Mouse (Mus musculus) cerebellum, adult 2 months (tissue): Measurements from ENCODE around the gene Cacng6. TPM values are rescaled to one million over a fixed set of nuclear protein-coding genes. Genes with fewer than 3 reads are reported as not detected.
A peak's percentile ranks its signal among the peaks of the same experiment; 100 is the strongest.

Experiments
- DNase-seq, 2 experiments: peaks; one replicate each; pipeline ENCODE4 v3.0.0; 2021
- H3K27ac ChIP-seq: fragments of 200-500 bp; 2 replicates; pipeline ENCODE4 v1.5.1; 2012; ENCODE audit warnings: low read length, control low read depth, inconsistent platforms; ENCODE audit not compliant: insufficient read depth
- H3K27me3 ChIP-seq: fragments of 200-500 bp; 2 replicates; pipeline ENCODE4 v1.6.1; 2012; ENCODE audit warnings: inconsistent platforms, mild to moderate bottlenecking, low read length, moderate library complexity; ENCODE audit not compliant: control insufficient read depth, insufficient read depth
- H3K4me1 ChIP-seq: fragments of 200-500 bp; 2 replicates; pipeline ENCODE4 v1.6.1; 2011; ENCODE audit warnings: low read length; ENCODE audit not compliant: control insufficient read depth, insufficient read depth
- H3K4me3 ChIP-seq: fragments of 200-500 bp; replicated peaks from 2 replicates; pipeline ENCODE3; 2011; ENCODE audit warnings: mild to moderate bottlenecking, low read depth, low read length, control low read depth; ENCODE audit not compliant: insufficient read depth
- CTCF ChIP-seq: fragments of 200-500 bp; IDR thresholded peaks from 2 replicates; pipeline ENCODE4 v1.5.1; 2011; ENCODE audit warnings: low read depth, mild to moderate bottlenecking, control low read depth, low read length, moderate library complexity, borderline replicate concordance; ENCODE audit not compliant: insufficient read depth
- POLR2A ChIP-seq: fragments of 200-500 bp; IDR thresholded peaks from 2 replicates; pipeline ENCODE4 v1.6.1; 2011; ENCODE audit warnings: low read length, control low read depth, borderline replicate concordance; ENCODE audit not compliant: insufficient read depth
- WGBS: fragments of 180-500 bp; shearing (Covaris S2); methylation state at CpG from one replicate; pipeline ENCODE4 v1.1.7; 2018; 5-methylcytosine and 5-hydroxymethylcytosine counted together
- polyA plus RNA-seq: library from polyadenylated mRNA; depleted of rRNA; stranded (reverse); fragments of >200 nt; gene quantifications from 2 replicates; pipeline ENCODE4 v1.2.3, GENCODE M21; 2012

Cacng6 gene
- polyA plus RNA-seq, 1 experiment: 0.13 TPM

- no peaks in the 10 kb centered on the region for H3K4me1 ChIP-seq
- no peak for DNase-seq
- no peaks in the 10 kb centered on the region for H3K27me3 ChIP-seq
- 58% methylated on average over 11 of the region's 11 CpGs for WGBS
- TF ChIP-seq POLR2A: no peak
- TF ChIP-seq CTCF: peak; percentile 21; the same call in 1 of the 2 replicates
- H3K27ac ChIP-seq: no peak overlapping the region
- H3K4me3 ChIP-seq: no peak overlapping the region
Measured at GRCm38 (mm10) chr7:3453486-3454183, 29.6 kb downstream of the Cacng6 start.

DNA sequence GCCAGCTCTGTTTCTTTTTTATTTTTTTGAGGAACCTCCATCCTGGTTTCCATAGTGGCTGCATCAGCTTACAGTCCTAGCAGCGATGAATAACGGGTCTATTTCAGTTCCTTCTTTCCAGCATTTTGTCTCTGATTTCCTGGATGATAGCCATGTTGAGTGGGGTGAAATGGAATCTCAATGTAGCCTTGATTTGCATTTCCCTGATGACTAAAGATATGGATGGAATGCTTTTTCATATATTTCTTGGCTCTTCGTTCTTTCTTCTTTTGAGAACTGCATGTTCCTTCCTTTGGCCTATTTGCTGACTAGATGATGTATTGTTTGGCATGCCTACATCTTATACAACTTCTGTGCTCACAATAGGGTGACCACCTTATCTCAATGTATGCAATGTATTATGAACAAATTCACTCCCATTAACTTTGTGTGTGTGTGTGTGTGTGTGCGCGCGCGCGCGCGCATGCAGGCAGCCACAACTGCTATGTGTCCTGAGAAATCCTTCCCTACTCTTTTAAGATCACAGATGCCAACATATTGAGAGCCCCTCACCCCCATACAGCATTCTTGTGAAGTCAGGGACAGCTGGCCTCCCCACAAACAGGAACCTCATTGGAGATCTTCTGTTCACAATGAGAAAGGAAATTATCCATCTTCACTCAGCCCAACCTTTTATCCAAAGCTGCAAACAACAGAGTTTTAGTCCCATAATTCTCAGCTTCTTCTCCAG, 33.3 kb downstream of the Cacng6 start:
- no peak overlapping the region for H3K4me3 ChIP-seq
- H3K27ac ChIP-seq: no peak overlapping the region
- TF ChIP-seq POLR2A: no peak
- TF ChIP-seq CTCF: no peak
- no peaks in the 10 kb centered on the region for H3K4me1 ChIP-seq
- no peaks in the 10 kb centered on the region for H3K27me3 ChIP-seq
- no peak for DNase-seq
- 89% methylated on average over 10 of the region's 10 CpGs for WGBS

DNA sequence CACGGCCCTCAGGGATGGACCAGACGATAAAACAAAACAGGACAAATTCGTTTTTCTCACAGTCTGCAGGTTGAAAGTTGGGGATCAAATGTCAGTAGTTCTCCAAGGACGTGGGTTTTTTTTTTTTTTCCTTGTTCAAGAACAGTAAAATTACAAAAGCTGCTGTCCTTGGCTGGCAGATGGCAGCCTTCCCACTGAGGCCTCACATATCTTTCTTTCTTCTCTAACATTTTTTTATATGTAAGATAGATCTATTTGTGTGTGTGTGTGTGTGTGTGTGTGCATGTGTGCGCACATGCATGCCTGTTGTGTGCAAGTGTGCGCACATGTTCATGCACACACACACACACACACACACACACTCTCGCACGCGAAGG, 33.8 kb downstream of the Cacng6 start:
- TF ChIP-seq POLR2A (no peak), CTCF (no peak)
- no peak for DNase-seq
- no peak overlapping the region for H3K4me3 ChIP-seq
- H3K4me1 ChIP-seq: no peaks in the 10 kb centered on the region
- 78% methylated on average over 9 of the region's 9 CpGs for WGBS
- no peak overlapping the region for H3K27ac ChIP-seq
- no peaks in the 10 kb centered on the region for H3K27me3 ChIP-seq

DNA sequence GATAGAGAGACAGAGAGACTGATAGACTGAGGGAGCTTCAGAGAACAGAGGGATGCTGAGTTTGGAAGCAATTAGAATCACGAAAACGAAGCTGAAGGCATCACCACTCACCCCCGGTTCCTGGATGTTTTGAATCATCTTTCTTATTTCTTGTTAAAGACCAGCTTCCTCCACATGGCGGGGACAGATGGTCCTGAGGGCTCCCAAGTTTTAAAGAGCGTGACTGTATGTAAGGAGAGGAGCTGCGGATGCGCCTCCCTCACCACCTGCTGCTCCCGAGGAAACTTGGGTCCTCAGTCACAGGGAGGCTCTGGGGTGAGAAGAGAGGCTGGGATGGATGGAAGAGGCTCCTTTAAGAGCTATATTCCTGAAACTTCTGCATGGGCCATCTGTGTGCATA, 36.3 kb downstream of the Cacng6 start:
- H3K4me1 ChIP-seq: no peaks in the 10 kb centered on the region
- H3K27me3 ChIP-seq: no peaks in the 10 kb centered on the region
- H3K27ac ChIP-seq: no peak overlapping the region
- 62% methylated on average over 8 of the region's 8 CpGs for WGBS
- no peak for TF ChIP-seq POLR2A
- TF ChIP-seq CTCF: no peak
- DNase-seq: no peak
- no peak overlapping the region for H3K4me3 ChIP-seq

DNA sequence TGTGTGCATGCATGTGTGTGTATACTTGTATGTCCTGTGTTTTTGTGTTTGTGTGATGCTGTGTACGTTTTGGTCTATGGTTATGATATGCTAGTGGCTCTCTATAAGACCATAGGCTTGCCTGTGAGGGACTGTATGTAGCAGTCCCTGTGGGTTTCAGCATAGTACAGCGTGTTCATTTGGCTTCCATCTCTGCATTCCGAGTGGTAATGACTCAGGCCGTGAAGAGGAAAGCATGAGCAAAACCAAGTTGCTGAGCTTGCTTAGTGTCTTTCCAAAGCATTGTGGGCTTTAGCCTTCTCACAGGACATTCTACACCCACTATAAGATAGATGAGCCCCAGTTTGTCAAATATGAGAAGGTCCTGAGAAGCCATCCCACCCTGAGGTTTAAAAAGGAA, 39.3 kb downstream of the Cacng6 start:
- no peaks in the 10 kb centered on the region for H3K4me1 ChIP-seq
- H3K4me3 ChIP-seq: no peak overlapping the region
- no peaks in the 10 kb centered on the region for H3K27me3 ChIP-seq
- no peak for TF ChIP-seq POLR2A
- TF ChIP-seq CTCF: no peak
- H3K27ac ChIP-seq: no peak overlapping the region
- 68% methylated on average over 4 of the region's 4 CpGs for WGBS
- no peak for DNase-seq

DNA sequence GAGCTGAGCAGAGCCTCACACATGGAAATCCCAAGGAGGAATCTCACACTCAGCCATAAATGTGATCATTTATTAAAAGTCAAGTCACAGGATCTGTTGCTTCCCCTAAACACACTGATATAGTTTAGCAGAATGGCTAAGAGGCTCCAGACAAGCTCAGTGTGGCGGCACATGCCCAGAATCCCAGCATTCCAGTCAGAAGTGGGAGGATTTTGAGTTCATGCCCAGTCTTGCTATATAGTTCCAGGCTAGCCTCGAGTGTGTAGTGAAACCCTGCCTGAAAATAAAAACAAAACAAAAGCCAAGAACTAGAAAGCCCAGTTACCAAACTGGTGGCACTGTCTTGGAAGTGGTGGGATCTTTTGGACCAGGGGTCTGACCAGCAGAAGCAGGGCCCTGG, 44.6 kb downstream of the Cacng6 start:
- no peak for TF ChIP-seq POLR2A
- TF ChIP-seq CTCF: no peak
- WGBS: 36% methylated on average over 2 of the region's 2 CpGs
- H3K27ac ChIP-seq: no peak overlapping the region
- no peaks in the 10 kb centered on the region for H3K27me3 ChIP-seq
- no peak overlapping the region for H3K4me3 ChIP-seq
- no peaks in the 10 kb centered on the region for H3K4me1 ChIP-seq
- DNase-seq: no peak

GRCm38 (mm10) chr7:3472774-3473173, 48.8 kb downstream of the Cacng6 start:
- no peak overlapping the region for H3K27ac ChIP-seq
- H3K27me3 ChIP-seq: no peaks in the 10 kb centered on the region
- no peak overlapping the region for H3K4me3 ChIP-seq
- no peak for DNase-seq
- 61% methylated on average over 3 of the region's 3 CpGs for WGBS
- H3K4me1 ChIP-seq: no peaks in the 10 kb centered on the region
- TF ChIP-seq POLR2A (no peak), CTCF (no peak)

- TF ChIP-seq POLR2A (no peak), CTCF (no peak)
- no peak for DNase-seq
- Histone ChIP-seq H3K27ac (no peak overlapping the region), H3K4me1 (no peaks in the 10 kb centered on the region), H3K27me3 (no peaks in the 10 kb centered on the region), H3K4me3 (no peak overlapping the region)
- WGBS: 11% methylated on average over 19 of the region's 19 CpGs
Measured at GRCm38 (mm10) chr7:3474291-3475080, 50.5 kb downstream of the Cacng6 start.
